Mouse (Mus musculus) erythroblast, embryonic 14.5 days (primary cell): ENCODE measurements around the gene Map4k5.

Experiments used
- GATA1 ChIP-seq: IDR thresholded peaks from 2 replicates; pipeline ENCODE4 v1.6.1; 2012; ENCODE audit warnings: low read length, inconsistent platforms, mixed read lengths
- TAL1 ChIP-seq: IDR thresholded peaks from 3 replicates; pipeline ENCODE4 v1.6.1; 2012; ENCODE audit warnings: low read length, inconsistent platforms, mixed read lengths

DNA sequence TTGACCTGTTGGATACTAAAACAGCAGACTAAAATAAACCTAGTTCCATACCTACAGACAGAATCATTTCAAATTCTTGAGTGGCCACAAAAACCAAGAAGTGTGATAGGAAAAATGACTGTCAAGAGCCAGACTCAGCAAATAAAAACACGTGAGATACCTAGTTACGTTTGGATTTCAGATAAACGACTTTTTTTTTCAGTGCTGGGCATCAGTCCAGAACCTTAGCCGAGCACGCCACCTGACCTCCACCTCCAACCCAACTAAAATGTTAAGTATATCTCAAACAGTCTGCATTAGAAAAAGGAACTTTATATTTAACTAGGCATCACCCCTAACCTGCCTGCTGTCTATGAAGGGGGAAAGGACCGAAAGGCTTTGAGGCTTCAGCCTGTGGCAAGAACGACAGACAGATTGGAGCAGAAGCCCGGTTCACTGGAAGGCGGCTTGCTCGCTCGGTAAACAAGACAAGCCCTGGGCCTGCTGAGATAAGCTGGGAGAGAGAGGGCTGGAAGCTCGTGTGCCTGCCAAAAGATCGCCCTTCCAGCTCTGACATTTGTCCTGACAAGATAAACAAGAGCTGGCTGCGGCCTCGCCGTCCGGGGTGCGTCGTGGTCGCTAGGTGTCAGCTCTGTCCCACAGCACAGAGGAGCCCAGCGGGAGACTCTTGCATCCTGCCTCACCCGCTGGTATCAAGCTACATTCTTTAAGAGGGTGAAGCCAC lies 135.4 kb downstream of the Map4k5 start:
- TF ChIP-seq GATA1 (peak; percentile 96), TAL1 (peak; percentile 94)
